Mouse (Mus musculus): ENCODE measurements around the gene Snrnp40.

The Snrnp40 gene

DNA sequence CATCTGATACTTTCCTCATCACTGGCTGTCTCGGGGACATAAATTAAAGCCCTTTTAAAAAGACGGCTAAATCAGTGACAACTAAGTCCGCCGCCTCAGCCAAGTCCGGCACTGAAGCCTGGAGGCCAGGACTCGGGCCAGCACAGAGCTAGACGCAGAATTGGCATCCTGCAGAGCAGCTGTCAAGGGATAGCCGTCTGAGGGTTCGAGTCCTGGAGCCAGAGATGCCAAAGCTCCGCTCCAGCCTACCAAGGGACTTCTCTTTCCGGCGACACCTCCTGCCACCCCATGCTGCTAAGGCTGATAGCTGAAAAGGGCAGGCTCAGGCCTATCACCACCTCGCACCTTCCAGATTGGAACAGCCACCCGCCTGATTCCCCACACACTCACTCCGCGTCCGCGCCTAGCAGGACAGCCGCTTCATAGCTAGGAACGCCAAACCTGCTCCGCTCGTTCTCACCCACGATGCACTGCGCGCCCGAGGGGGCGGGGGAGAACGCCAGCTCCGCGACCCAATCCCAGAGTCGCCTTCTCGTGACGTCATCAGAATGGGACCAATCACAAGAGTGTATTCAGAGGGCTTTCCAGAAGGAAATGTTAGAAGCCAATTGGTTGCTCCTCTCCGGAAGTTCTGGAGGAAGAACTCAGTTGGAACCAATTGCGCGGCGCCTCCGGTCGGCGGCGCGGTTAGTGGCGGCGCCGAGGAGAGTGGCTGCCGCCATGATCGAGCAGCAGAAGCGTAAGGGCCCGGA lies at the start of gene Snrnp40, which contains the start of gene Zcchc17:
Snrnp40 (plus strand) TSS at position 647 of the 752 bp plus-strand sequence.
Zcchc17 (minus strand) TSS at position 458 of the 752 bp plus-strand sequence.
- peak; percentile 98 to 99 for DNase-seq (ENCODE audit: low spot score in 2 of 2)

DNA sequence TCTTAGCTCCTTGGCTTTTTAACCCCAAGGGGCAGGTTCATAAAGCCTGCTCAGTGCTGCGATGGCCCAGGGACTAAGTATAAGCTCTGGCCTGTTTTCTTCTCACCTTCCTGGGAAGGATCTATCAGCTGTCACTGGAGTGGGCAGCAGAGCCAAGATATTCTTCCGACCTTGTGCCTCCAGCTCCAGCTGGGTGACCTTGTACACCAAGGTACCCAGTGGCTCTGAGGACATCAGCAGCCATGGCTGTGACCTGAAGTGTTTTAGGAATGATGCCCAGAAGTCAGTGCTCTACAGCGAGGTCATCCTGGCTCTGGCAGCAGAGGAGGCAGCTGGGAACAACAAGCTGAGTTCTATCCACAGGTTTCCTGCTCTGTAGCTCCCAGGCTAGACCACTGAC lies 47.4 kb upstream of the Snrnp40 start:
- DNase-seq (ENCODE audit: low spot score in 2 of 2) = no peak

DNA sequence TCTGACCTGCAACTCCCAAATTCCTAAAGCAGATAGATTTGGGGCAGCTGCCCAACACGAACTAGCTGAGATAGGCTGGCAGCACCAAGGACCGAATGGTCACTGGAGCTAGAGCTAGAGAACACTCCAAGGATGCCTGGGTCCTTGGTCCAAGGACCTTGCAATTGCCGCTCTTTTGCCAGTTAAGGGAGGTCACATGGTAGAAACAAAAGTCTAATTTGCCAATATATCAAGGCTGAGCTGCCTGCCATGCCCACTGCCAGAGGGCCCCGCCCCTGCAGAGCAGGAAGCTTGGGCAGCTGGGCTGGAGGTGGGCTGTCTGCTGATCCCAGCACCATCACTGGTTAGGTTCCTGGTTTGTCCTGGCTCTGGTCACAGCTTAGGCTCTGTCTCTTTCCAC lies 46.4 kb upstream of the Snrnp40 start:
- no peak for DNase-seq (ENCODE audit: low spot score in 2 of 2)

DNA sequence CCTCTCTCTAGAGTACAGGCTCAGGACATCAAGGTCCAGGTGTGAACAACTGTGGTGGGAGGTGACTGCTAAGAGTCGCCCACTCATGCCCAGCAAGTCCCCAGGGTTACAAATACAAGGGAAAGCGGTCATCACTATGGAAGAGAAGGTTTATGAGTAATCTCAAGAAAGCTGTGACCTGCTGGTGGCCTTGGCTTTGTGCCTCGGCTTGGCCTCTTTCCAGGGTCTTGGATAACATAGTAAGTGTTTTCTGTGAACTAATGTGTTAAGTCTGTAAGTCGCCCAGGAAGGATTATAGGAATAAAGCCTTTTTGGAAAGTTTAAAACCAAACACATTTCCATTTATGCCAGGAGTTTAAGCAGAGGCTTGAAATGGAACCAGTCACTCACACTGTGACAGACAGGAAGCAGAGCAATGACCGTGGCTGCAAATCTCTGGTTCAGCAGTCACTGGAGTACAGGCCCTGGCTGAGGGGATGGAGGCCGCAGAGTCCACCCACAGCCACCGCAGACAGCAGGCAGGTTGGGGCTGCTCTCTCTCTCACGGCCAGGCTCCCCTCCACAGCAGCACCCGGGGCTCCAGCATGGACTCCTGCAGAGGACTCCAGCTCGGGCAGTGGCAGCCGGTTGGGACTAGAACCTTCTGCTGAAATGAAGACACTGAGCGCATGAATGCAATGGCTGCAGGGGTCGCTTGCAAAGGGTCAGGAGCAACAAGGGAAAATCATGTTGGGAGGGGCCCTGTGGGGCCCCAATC lies 44.0 kb upstream of the Snrnp40 start:
- no peak for DNase-seq (ENCODE audit: low spot score in 2 of 2)

DNA sequence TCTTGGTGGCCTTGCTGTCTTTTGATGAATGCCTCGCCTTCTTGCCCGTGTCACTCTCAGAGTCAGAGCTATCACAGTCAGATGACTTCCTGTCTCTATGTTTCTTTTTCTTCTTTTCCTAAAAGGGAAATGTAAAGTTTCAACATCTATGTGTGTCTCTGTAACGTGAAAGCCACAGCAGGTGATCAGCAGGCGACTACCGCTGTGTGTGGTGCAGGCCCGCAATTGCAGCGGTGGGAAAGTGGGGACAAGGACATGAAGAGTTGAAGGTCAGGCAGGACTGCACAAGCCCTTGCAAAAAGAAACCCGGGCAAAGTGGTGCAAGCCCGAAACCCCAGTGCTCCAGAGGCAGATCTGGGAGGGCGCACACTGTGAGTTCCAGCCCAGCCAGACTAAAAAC lies 43.2 kb upstream of the Snrnp40 start:
- no peak for DNase-seq (ENCODE audit: low spot score in 2 of 2)

DNA sequence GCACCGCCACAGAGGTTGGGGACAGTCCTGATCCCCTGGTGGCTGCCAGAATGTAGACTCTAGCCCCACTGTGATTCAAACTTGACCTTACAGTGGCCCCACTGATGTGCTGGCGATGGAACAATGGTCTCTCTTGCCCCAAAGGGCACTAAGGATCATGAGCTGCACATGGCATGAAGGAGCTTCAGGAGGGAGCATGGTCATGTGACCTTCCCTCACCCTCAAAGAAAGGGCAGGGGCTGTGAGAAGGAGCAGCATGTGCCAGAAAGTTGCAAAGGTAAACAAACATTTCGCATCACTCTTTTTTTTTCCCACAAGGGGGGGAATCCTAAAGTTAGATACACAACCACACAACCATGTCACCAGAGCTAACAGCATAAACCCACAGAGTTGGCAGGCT lies 41.8 kb upstream of the Snrnp40 start:
- DNase-seq (ENCODE audit: low spot score in 2 of 2) = no peak

DNA sequence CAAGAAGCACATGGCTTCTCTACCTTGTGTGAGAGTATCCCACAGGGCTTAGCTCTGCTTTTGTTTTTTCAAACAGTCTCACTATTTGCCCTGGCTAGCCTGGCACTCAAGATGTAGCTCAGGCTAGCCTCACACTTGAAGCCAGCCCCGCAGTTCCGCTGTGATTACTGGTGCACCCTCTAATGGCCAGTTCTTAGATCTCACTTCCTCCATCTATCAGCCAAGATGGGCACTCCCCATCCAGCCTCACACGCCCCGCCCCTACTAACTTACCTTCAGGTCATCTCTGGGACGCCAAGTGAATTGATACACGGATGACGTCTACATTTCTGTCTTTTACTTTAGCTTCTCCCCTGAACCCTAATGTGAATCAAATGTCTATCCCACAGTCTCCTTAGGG lies 40.4 kb upstream of the Snrnp40 start:
- DNase-seq (ENCODE audit: low spot score in 2 of 2) = no peak

DNA sequence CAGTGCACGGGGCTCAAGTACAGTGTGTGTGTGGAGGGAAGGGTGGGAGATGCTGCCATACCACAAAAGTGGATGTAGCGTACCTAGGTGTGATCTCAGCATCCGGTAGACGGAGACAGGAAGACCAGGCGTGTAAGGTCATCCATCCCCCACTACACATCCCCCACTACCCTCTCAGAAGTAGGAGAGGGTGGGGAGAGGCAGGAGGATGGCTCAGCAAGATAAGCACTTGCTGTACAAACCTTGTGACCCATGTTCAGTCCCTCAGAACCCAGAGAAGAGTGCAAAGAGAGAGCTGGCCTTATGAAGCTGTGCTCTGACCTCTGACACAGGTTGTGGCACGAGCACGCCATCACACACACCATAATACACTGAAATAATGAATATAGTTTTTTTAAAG lies 38.3 kb upstream of the Snrnp40 start:
- no peak for DNase-seq (ENCODE audit: low spot score in 2 of 2)

DNA sequence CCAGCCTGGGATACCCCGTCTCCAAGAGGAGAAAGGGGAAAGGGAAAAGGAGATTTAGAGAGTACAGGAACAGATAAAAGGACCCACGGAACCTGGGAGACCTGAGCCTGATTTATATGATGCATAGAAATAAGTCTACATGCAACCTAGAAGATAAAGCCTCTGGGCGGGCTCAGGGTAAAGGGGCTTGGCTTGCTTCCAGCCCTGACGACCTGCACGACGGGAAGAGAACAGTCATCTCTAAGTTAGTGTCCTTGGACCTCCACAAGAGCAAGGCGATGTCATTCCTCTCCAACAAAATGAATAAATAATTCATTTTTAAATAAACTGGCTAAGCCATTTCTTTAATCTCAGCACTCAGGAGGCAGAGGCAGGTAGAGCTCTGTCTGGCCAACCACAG lies 37.4 kb upstream of the Snrnp40 start:
- no peak for DNase-seq (ENCODE audit: low spot score in 2 of 2)

DNA sequence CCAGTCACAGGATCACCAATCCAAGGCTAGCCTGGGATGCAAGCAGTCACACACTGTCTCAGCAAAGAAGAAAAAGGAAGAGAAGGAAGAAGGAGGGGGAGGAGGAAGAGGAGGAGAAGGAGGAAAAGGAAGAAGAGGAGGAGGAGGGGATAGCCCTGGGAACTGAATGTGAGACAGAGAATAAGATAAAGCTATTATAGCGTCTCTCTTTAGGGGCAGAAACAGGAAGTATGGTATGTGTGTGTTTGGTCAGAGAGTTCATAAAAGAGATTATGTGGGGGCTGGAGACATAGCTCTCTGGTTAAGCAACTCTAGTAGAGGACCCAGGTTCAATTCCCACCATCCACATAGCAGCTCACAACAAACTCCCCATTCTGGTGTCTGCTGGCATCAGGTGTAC lies 36.8 kb upstream of the Snrnp40 start:
- DNase-seq (ENCODE audit: low spot score in 2 of 2) = no peak

DNA sequence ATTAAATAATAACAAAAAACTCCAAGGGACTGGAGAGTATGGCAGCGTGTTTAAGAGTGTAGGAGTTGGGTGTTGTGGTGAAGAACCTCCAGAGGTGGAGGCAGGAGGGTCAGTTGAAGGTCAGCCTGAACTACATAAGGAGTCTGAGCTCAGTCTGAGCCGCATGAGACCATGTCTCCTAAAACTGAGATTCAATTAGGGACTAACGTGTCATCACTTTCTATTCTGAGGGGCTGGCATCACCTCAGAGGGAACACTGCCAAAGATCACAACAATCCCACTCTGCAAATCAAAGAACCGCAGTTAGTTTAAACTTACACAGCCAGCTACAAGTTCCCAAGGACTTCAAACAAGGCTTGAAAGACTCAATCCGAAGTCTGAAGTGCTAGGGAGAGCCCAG lies 36.3 kb upstream of the Snrnp40 start:
- no peak for DNase-seq (ENCODE audit: low spot score in 2 of 2)

DNA sequence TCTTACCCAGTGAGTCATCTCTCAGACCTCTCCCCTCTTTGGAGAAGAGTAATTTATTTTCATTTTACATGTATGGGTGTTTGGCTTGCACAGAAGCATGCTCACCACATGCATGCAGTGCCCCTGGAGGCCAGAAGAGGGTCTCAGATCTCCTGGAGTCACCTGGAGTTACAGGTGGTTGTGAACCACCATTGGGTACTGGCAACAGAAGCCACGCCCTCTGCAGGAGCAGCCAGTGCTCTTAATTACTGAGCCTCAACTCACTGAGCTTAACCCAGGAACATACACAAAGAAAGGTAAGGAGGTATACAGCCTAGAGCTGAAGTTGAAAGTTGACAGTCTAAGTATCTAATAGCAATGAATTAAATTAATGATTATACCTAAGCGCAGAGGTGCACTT lies 34.5 kb upstream of the Snrnp40 start:
- DNase-seq (ENCODE audit: low spot score in 2 of 2) = no peak

DNA sequence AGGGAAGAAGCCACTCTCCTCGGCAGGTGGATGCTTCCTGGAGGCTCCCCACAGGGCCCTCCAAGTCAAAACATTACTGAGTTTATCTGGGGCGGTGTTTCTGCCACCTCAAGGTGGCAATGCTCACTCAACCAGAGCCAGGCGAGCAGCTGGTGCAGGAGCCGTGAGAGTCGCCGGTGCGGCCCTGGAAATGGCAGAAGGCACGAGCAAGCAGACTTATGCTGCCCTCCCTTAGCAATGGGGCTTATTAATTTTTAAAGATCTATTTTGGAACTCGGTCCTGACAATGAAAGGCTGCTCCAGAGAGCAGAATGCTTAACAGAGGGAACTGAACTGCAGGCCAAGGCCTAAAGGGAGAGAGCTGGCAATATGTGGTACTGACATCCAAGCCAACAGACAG lies 32.6 kb upstream of the Snrnp40 start:
- DNase-seq (ENCODE audit: low spot score in 2 of 2) = no peak

DNA sequence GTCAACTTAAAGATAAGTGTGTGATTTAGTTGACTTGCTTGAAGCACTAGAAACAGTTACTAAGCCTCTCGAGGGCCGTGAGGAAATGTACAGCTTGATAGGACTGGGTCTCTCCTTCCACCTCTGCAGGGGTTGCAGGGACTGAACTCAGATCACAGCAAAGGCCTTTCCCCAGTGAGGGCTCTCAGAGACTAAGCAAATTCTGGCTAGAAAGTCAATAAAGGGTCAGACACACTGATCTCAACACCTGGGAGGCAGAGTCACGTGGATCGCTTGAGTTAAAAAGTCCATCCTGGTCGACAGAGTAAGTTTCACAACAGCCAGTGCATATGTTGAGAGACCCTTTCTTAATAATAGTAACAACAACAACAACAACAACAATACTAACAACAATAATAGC lies 24.1 kb upstream of the Snrnp40 start:
- no peak for DNase-seq (ENCODE audit: low spot score in 2 of 2)

DNA sequence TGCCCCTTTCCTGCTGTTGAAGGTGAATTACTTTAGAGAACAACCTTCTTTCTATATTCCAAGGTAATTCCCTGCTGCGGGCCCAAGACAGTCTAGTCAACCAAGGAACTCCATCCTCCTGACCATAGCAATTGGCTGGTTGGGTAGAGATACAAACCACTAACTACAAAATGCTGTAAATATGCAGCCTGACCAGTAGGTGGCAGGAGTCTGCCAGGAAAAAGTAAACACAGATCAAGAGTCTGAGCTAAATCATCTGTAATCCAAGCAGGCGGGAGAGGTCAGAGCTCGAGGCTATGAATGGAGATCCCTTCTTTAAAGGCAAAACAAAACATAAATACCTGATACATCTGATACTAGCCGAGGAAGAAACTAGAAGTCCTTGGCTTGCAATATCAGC lies 18.2 kb upstream of the Snrnp40 start:
- DNase-seq (ENCODE audit: low spot score in 2 of 2) = peak in 1 of 2 experiments; percentile 29

DNA sequence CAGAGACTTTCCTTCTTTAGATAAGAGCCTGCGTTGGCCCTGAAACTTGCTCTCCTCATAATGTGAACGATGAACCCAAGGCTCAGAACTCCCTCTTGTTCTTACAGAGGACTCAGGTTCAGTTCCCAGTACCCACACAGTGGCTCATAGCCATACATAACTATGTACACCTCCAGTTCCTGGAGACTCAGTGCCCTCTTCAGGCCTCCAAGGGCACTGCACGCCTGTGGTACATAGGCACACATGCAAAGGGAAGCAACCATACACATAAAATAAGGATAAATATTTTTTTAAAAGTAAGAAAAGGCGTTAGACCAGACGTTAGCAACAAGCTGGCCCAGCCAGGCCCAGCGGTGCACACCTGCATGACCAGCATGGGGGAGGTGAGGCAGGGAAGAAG lies 10.3 kb upstream of the Snrnp40 start:
- no peak for DNase-seq (ENCODE audit: low spot score in 2 of 2)

DNA sequence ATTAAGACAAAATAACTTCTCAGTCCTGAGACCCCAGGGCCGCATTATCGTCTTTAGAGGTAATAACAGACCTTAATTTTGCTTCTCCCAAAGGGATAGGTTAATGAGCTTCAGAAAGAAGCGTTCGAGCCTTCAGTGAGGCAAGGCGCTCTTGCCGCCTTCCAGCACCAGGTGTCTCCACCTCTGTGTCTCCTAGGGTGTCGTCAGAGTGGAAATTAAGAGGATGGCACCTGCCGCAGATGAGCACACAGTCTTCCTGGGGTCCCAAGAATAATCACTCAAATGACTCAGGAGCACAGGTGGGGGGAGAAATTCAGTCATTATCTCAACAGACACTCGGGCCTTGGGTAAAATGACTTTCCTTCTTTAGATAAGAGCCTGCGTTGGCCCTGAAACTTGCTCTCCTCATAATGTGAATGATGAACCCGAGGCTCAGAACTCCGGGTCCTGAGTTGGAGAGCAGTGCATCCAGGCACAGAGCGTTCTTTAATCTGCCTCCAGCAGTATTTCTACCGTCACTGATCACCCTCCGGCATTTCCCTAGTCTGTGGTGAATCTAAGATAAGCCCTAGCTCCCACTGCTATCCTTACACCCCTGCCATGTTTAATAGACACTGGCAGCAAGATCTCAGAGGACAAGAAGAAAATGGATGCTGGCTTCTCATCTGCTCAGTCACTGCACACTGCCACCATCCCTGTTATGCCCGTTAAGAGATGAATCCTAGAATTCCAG lies 9.1 kb upstream of the Snrnp40 start:
- DNase-seq (ENCODE audit: low spot score in 2 of 2) = no peak

DNA sequence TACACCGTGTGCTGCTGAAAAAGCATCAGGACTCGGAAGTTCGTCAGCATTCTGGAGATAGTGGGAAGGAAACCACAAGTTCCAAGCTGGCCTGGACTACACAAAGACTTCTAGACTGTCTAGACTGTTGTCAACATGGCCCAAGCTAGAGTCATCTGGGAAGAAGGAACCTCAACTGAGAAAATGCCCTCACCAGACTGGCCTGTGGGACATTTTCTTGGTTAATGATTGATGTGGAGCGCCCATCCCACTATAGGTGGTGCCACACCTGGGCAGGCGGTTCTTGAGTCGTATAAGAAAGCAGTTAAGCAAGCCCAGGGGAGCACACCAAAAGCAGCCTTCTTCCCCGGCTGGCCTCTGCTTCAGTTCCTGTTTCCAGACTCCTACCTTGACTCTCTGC lies 7.3 kb upstream of the Snrnp40 start:
- no peak for DNase-seq (ENCODE audit: low spot score in 2 of 2)

DNA sequence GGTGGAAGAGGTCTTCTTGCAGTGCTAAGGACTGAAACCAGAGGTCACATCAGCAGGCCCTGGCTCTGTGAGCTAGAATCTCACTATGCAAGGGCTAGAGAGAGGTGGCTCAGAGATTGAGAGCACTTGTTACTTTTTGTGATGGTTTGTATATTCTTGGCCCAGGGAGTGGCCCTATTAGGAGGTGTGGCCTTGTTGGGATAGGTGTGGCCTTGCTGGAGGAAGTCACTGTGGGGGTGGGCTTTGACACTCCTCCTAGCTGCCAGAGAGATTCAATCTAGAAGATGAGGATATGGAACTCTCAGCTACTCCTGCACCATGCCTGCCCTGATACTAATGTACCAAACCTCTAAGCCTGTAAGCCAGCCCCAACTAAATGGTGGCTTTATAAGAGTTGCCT lies 2.0 kb upstream of the Snrnp40 start:
- DNase-seq (ENCODE audit: low spot score in 2 of 2) = no peak

DNA sequence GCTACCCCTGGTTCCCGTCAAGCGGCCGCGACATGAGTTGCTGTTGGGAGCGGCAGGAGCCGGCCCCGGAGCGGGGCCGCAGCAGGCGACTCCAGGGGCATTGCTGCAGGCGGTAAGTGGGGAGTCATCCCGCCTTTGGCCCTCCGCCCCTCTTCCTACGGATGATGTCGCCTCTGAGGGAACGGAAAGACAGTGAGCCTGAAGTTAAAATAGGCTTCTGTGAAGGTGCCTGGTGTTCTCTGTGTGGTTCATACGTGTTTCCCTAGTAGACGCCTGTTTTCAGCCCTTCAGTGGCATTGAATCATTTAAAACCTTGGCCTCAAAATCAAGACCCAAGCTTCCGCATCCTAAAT lies 282 bp downstream of the Snrnp40 start:
- DNase-seq (ENCODE audit: low spot score in 2 of 2) = no peak

DNA sequence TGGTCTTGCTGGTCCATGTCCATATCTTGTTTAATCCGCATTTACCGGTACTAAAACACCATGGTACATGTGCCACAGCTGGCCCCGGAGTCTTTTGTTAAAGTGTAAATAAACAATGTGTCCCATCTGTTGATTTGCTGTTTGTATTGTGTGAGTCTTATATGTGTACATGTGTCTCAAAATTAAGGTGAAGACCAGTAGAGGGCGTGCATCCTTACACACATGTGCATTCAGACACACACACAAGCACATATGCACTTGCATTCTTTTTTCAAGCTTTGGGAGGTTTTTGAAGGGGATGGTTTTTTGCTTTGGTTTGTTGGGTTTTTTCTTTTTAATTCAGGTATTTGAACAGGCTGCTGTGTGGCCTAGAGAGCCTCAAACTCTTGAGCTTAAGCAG lies 16.7 kb downstream of the Snrnp40 start:
- no peak for DNase-seq (ENCODE audit: low spot score in 2 of 2)

DNA sequence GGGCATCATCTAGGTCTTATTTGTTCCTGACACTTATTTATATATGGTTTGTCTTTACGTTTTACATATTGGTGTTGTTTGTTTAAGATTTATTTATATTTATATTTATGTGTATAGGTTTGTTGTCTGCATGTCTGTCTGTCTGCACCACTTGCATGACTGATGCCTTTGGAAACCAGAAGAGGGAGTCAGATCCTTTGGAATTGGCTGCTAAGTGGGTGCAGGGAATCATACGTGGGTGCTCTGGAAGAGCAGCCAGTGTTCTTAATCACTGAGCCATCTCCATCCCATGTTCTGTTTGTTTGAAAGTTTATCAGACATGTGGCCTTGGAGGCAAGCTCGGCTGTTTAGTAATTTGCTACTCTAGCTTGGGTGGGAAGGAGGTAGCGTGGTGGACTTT lies 17.6 kb downstream of the Snrnp40 start:
- DNase-seq (ENCODE audit: low spot score in 2 of 2) = no peak

DNA sequence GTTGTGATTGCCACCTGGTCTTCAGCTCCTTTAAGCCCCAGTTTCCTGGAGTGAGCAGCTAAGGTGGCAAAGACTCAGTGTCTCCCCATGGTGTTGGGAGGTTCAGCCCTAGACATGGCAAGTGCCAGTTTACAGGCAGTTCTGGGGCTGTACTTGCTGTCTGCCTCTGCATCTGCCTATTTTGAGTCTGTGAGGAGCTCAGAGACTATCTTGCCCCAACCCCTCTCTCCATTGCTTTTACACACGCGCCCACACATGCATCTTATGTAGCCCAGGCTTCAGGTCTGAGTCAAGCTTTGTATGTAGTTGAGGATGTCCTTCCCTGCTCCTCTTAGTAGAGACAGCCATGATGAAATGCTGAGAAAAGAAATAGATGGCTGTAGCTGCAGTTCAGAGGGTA lies 19.2 kb downstream of the Snrnp40 start:
- DNase-seq (ENCODE audit: low spot score in 2 of 2) = no peak
